Mouse (Mus musculus) layer of hippocampus, postnatal 10 days (tissue): Measurements from ENCODE around the gene Cox8b. TPM values are rescaled to one million over a fixed set of nuclear protein-coding genes. Genes with fewer than 3 reads are reported as not detected.

ENCODE experiments used
- DNase-seq, 2 experiments: peaks; one replicate each; pipeline ENCODE4 v3.0.0; 2021; ENCODE audit warnings: low spot score in 2 of 2
- long read RNA-seq: library from polyadenylated mRNA; stranded (forward); transcript quantifications from one replicate; pipeline ENCODE4 v2.0.0, GENCODE M21; 2023
- total RNA-seq, 2 experiments: library from RNA; stranded (reverse); gene quantifications; 2 replicates each; pipeline ENCODE4 v1.2.3; 2021

The Cox8b gene
- not detected for total RNA-seq
- long read RNA-seq: 0 reads

DNA sequence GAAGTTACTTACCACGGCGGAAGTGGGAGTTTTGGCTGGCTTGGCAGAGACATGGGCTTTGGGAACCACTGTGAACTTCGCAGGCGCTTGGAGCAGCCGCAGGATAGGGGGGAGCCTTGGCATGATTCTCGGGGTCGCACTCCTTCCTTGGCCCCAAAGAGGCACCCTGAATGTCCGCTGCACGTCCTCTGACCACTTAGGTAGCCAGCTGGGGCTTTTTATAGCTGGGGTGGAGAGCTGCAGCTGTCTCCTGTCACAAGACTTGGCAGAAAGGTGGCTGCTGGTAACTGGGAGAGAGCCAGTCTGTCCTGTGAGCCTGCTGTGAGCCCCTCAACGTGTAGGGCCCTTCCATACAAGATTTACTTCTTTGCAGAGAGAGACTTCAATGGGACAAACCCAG, at the start of gene Cox8b:
Gene Cox8b (minus strand): TSS at position 227 of the 400 bp plus-strand sequence.
- no peak for DNase-seq

DNA sequence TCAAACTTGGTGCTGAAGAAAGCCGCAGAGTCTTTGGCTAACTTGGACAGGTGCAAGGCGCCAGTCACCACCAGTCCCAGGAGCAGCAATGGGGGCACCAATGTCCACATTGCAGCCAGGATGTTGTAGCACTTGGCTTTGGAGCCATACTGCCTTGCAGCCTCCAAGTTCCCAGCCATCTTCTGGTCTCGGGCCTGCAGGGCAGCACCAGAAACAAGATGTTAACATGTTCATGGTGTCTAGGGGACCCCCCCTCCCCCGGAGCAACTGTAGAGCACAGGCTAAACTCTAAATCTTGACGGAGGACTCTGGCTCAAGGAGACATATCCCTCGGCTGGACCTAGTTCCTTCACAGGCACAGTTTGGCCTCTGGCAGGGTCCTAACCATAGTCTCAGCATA, 49.0 kb upstream of the Cox8b start:
- no peak for DNase-seq

DNA sequence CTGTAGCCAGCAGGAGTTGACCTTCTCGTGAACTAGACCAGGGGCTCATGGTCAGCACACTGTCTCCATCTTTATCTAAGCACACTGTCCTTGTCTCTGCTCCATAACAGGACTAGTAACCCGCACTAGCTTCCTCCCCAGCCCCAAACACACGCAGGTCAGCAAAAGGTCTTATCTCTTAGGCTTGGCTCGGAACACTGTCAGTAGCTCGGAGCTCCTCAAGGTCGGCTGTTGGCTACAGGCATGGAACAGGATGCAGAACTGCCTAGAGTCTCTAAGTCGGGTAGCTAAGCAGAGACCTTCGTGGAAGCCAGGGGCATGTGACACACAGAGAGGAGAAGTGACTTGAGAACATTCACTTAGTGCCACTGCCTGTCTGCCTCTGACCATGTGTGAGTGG, 47.9 kb upstream of the Cox8b start:
- DNase-seq: no peak

DNA sequence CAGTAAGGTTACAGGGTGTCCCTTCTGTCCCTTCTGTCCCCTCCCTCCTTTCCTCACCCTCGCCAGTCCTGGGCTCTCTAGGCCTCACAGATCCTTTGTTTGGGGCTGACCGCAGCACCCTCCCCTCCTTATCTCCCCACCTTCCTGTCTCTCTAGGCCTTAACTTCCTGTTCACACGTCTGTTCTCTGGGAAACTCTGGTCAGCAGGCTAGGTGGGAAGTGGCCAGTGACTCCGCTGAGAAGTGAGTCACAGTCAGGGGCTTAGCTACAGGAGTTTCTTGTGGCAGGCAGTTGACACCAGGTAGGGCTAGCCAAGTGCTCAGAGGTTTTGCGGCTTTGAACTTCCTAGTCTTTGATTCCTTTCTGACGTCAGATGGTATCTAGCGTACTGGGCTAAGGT, 46.7 kb upstream of the Cox8b start:
- no peak for DNase-seq

DNA sequence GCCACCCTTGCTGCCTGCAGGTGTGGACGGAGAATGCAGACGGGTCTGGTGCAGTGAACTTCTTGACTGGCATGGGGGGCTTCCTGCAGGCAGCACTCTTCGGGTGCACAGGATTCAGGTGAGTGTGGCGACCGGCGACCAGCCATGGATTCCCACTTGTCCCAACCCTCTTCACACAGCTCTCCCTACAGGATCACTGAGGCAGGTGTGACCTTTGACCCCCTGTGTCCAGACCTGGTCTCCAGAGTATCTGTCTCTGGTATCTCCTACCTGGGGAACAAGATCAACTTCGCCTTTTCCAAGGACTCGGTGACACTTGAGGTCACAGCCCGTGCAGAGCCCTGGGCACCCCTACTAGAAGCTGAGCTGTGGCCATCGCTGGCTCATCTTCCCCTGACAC, 46.1 kb upstream of the Cox8b start:
- no peak for DNase-seq

DNA sequence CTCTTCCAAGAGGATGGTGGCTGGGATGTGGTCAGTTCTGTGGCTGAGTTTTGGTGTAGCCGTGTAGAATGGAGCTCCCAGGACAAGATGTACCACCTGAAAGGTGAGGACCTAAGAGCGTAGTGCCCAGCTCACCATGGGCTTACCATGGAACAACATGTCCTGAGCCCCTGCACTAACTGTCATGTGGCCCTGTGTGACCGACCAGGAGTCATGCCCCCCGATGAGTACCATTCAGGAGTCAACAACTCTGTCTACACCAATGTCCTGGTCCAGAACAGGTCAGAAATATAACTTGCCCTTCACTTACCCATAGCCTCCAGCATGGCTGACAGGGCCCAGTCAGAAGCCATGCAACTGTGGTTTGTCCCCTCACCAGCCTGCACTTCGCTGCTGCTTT, 45.0 kb upstream of the Cox8b start:
- DNase-seq: no peak

DNA sequence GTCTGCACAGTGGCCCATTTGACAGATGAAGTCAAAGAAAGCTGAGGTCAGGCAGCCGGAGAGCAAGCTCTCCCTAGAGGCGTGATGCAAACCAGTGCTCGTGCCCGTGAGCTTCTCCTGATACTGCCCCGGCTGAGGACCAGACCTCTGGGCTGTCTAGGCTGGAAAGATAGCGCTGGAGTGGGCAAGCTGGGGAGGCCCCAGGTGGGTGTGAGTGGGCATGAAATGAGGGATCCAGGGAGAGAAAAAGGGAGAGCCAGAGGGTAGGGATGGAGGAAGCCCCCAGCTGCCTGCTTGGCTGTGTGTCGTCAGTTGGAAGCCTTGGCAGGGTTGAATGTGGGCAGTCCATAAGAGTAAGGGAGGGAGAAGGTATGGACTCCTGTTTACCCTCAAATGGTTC, 44.0 kb upstream of the Cox8b start:
- DNase-seq: no peak

DNA sequence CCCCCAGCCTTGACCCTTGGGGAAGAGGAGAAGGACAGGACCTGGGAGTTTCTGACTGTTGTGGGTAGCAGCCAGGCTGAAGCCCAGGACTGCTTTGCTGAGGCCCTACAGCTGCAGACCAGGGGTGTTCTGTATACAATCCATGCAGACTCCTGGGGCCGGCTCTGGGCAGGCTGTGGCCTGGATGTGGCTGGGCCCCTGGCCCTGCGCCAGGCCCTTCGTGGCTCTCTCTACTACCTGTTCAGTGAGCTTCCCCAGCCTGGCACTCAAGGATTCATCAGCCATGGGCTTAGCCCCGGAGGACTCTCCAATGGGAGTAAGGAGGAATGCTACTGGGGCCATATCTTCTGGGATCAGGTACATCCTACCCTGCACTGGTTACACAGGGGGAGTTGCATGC, 43.1 kb upstream of the Cox8b start:
- DNase-seq: no peak

DNA sequence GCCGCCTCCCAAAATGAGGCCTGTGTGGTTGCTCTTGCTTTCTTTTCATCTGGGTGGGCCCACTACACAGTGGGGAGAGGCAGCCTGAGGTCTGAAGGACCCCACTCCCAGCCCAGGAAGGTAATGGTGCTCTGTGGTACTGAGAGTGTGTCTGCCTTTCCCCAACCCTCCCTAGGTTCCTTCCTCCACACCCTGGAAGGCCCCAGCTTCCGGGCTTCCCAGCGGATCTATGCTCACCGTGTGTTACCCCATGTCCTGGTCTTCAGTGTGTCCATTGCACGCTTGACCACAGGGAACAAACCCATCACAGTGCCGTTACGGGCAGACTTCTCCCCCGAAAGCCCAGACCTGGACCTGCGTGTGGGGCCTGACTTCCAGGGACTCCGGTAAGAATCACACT, 42.6 kb upstream of the Cox8b start:
- DNase-seq: no peak

DNA sequence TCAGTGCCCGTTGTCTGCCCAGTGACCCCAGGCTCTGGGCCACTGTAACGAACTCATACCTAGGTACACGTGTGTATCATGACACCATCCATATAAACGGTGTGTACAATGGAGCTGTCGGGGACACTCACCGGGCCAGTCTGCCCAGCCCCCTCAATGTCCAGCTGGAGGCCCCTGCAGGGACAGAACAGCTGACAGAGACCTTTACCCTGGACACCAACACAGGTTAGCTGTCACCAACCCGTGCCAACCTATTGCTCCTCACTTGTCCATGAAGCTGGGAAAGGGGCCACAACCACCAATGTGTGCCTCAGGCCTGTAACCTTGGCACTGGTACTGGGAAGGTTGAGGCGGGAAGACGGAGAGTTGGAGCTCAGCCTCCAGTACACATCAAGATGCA, 42.1 kb upstream of the Cox8b start:
- no peak for DNase-seq

DNA sequence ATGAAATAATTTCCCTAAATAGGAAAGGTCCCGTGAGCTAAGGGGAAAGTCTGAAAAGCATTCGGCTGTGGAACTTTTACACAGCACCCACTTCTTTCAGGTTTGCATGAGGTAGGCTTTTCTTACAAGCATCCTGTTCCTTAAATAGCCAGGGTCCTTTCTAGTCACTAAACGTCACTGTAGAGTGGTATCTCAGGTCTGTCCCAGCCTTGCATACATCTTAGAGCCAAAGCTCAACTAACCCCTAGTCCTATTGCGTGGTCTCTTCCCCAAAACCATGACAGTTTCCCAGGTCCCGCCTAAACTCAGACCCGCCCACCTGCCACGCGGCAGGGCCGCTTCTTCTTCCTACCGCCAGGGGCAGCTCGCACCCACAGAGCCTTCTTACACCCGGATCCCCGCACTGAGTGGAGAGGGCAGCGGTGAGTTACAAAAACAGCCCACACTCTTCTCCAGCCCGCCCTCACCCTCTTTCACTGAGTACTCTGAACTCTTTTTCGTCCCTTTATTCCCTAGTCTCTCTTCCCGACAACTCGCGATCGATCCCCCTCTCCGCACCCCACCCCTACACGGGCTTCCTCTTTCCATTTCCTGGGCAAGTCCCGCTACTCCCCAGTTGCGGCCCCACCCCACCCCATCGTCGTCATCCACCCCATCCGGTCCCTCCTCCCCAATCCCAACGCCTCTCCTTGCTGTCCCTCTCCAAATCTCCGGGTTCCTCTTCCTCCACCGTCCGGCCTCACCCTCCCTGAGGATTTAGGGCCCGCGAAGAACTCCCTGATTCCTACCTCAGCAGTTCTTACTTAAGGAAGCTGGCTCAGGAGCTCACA, 41.2 kb upstream of the Cox8b start, which contains the start of gene Pgghg:
Gene Pgghg (plus strand): TSS at position 170 of the 830 bp plus-strand sequence.
- peak; percentile 57 to 70 for DNase-seq

DNA sequence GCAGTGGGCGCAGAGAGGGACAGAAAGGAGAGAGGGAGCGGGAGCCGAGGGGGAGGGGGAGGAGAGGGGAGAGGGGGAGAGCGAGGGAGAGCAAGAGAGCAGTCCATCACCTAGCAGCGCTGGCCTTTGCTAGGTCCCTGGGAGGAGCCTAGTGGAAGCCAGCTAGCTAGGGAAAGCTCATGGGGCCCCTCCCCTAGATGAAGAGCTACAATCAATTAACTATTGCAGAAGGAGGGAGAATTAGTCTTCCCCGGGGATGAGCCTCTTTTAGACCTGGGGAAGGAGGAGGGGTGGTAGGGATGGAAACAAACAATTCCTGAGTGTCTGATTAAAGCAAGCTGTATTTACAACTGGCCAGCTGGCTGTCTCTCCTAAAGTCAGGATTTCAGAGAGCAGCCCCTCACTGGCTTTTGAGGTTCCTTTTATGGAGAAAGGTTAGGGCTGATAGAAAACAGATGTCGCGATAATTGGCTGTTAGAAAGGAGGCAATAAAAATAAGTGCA, 39.5 kb upstream of the Cox8b start:
- no peak for DNase-seq

DNA sequence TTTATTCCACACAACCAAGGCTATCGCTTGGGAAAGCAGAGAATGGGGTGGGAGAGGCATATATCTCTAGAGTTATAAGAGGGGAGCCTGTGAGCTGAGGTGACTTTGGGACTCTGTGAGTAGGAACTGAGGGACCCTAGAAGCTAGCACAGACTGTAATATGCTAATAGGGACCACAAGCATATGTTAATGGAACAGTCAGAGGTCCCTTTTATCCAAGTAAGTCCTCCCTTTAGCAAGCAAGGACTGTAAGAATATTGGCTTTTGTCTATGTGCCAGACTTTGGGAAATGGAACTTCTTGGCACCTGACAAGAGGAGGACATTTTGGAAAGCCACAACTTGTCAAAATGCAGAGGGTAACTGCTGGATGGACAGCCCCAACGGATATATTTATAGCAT, 38.6 kb upstream of the Cox8b start:
- DNase-seq: no peak

DNA sequence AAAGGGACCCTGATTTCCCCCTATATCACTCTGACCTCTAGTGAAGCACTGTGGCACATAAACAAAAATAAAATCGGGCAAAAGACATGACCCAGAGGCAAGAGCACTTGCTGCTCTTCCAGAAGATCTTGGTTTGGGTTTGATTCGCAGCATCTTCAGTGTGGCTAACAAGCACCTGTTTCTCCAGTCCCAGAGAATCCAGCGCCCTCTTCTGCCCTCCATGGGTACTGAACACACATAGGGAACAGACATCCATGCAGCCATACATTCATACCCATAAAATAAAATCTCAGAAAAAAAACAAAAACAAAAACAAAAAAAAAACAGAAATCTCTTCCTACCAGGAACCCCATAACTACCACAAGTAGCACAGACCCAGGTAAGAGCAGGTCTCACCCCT, 38.2 kb upstream of the Cox8b start:
- DNase-seq: no peak

DNA sequence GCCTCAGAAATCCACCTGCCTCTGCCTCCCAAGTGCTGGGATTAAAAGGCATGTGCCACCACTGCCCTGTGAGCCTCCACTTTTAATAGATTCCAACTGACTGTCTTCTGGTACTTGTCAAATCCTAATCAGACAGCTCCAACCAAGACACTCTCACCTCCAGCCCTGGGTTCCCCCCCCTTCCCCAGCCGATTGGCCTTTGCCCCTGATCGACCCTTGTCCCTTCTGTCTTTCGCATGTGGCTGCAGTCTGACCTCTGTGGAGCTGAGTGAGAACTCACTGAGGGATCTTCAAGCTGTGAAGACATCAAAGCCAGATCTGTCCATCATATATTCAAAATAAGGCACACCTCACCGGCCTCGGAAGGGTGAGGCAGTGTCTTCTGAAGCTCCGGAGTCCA, 26.9 kb upstream of the Cox8b start:
- no peak for DNase-seq

DNA sequence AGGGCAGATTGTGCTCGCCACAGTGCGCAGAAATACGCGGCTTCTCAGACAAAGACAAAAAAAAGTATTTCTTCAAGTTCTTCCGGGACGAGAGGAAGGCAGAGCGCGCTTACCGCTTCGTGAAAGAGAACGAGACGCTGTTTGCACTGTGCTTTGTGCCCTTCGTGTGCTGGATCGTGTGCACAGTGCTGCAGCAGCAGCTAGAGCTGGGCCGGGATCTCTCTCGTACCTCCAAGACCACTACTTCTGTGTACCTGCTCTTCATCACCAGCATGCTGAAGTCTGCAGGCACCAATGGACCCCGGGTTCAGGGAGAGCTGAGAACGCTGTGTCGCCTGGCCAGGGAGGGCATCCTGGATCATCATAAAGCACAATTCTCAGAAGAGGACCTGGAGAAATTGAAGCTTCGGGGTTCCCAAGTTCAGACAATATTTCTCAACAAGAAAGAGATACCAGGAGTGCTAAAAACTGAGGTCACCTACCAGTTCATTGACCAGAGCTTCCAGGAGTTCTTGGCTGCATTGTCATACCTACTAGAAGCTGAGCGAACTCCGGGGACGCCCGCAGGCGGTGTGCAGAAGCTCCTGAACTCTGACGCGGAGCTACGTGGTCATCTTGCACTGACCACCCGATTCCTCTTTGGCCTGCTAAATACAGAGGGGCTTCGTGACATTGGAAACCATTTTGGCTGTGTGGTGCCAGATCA, 23.0 kb upstream of the Cox8b start:
- DNase-seq: no peak

DNA sequence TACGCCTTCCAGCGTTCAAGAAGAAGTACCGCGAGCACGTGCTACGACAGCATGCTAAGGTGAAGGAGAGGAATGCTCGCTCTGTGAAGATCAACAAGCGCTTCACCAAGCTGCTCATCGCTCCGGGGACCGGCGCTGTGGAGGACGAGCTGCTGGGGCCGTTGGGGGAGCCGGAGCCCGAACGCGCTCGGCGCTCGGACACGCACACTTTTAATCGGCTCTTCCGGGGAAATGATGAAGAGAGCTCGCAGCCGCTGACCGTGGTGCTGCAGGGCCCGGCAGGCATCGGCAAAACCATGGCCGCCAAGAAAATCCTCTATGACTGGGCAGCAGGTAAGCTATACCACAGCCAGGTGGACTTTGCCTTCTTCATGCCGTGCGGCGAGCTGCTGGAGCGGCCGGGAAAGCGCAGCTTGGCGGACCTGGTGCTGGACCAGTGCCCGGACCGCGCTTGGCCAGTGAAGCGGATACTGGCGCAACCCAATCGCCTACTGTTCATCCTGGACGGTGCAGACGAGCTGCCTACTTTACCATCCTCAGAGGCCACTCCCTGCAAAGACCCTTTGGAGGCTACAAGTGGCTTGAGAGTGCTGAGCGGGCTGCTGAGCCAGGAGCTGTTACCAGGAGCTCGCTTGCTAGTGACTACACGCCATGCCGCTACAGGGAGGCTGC, 22.3 kb upstream of the Cox8b start:
- peak; percentile 52 to 58 for DNase-seq

DNA sequence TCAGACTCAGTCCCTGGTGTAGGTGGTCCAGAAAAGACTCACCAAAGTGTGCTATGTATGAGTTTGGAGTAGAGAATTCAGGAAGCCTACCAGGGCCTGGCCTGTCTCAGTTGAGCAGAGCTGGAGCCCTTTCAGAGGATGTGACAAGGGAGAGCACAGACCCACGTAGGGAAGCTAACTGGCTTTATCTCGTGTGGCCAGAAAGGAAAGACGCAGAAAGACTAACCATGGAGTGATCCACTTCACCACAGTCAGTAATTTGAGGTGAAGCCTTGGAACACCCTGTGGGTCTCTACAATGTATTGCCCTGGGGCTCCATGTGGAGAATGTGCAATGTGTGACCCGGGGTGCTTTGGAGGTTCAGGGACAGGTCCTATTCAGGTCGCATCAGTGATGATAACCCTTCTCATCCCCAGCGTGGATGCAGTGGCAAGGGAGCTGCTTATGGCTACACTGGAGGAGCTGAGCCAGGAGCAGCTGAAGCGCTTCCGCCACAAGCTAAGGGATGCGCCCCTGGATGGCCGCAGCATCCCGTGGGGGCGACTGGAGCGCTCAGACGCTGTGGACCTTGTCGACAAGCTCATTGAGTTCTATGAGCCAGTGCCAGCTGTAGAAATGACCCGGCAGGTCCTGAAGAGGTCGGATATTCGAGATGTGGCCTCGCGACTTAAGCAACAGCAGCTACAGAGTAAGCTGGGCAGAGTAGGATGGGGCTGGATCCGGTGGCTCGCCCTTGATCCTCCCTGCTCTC, 21.2 kb upstream of the Cox8b start:
- no peak for DNase-seq

DNA sequence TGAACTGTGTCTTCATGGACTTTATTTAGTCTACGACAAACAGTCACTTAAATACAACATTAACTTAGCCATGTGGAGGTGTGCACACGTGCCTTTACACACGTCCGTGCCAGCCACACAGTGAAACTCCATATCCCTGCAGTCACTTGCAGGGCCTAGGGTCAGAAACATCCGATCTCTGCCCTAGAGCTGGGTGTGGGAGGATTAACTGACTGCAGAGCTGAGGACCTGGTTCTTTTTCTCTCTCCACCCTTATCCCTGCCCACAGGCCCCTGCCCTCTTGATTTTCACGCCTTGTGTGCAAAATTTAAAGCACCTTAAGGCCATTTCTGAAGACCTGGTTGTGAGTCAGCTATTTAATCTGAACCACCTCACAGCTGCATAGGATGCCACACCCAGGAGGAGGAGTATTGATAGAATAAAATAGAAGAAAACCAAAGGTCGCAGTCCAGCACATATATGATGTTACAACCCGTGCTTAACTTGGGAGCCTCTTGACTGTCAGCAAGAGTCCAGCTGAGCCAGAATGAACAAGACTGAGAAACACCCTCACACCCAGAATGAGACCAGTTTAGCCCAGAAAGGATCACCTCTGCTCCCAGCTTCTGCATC, 20.3 kb upstream of the Cox8b start, which contains the start of gene Nlrp6:
Gene Nlrp6 (plus strand): TSS at position 485 of the 612 bp plus-strand sequence.
- DNase-seq: no peak

DNA sequence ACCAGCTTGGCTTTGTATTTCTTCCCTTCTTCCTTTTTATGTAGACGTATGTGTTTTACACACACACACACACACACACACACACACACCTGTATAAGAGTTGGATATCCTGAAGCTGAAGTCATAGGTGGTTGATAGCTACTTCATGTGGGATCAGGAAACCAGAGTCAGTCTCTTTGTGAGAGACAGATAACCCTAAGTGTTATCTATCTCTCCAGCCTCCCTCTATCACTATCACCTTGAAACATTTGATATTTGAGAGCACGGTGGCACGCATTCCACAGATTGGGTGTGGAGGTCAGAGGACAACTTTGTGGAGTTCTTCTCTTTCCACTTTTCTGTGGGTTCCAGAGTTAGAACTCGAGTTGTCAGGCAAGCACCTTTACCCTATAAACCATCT, 19.7 kb upstream of the Cox8b start:
- no peak for DNase-seq
